Mouse (Mus musculus): Measurements from ENCODE around the gene Alkbh7.

DNA sequence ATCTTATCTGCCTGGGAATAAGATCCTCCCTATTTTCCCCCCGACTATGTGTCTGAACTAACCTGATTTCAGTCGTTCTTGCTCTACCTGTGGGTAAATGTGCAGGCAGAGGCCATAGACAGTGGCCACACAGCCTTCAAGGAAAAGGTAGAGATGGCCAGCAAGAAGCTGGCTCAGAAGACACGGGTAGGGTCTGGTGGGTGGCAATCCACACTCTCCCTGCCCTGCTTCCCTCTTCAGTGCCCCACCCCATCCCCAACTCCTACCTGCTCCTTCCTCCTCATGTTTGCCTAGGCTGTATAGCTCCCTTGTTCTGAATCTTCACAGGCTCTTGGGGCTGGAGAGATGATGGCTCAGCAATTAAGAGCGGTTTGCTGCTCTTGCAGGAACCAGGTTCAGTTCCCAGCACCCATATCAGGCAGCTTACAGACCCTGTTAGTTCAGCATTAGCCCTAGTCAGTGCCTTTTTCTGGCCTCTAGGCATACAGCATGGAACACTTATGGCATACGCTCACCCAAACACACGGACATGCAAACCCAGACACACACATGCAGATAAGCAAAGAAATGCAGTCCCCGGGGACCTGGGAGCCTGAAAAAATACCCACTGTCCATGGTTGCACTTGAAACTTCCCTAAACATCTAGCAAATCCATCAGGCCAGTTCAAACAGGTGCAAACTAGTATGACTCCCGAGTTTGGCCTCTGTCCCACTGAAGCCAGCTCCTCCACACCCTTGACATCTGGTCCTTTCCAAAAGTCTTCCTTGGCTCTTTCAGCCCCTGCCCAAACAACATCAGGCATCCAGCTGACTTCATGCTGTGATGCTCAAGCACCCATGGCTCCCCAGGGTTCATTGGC, 20.4 kb upstream of the Alkbh7 start:
- TF ChIP-seq CTCF (IDR thresholded peaks at IDR 0.05; ENCODE audit: borderline replicate concordance, insufficient read depth, low read length) (no peak), POLR2A (IDR thresholded peaks at IDR 0.05; ENCODE audit: low read depth, low read length) (no peak)

All from embryonic fibroblast, embryonic 13.5 days (primary cell).